Mouse (Mus musculus) NIH3T3 (cell line): ENCODE data around the gene Tlr9.

Experiments
- DNase-seq: peaks from one replicate; pipeline ENCODE4 v3.0.0-alpha.2; 2012; ENCODE audit warnings: low read depth

The Tlr9 gene

GRCm38 (mm10) chr9:106232956-106233355 is 10.6 kb downstream of the Tlr9 start:
- no peak for DNase-seq

- no peak for DNase-seq
These were observed 11.6 kb downstream of the Tlr9 start for GRCm38 (mm10) chr9:106233953-106234352.

- no peak for DNase-seq
These were observed 12.9 kb downstream of the Tlr9 start for GRCm38 (mm10) chr9:106235194-106235830.

GRCm38 (mm10) chr9:106236156-106236817 is 13.9 kb downstream of the Tlr9 start:
- no peak for DNase-seq

GRCm38 (mm10) chr9:106236818-106237211 is 14.4 kb downstream of the Tlr9 start:
- peak; percentile 44 for DNase-seq

GRCm38 (mm10) chr9:106237401-106237800 is 15.0 kb downstream of the Tlr9 start:
- DNase-seq, result no peak

- no peak for DNase-seq
These were observed 15.5 kb downstream of the Tlr9 start for GRCm38 (mm10) chr9:106237878-106238277.

GRCm38 (mm10) chr9:106241541-106242164 is 19.3 kb downstream of the Tlr9 start:
- DNase-seq, result no peak

- DNase-seq, result no peak
These were observed 20.6 kb downstream of the Tlr9 start for GRCm38 (mm10) chr9:106242813-106243488.

GRCm38 (mm10) chr9:106249550-106249949 is 27.2 kb downstream of the Tlr9 start:
- DNase-seq, result no peak

GRCm38 (mm10) chr9:106250245-106250644 is 27.8 kb downstream of the Tlr9 start:
- peak; percentile 55 for DNase-seq

GRCm38 (mm10) chr9:106251066-106251465 is 28.7 kb downstream of the Tlr9 start:
- no peak for DNase-seq

GRCm38 (mm10) chr9:106254001-106254400 is 31.6 kb downstream of the Tlr9 start:
- peak; percentile 44 for DNase-seq

- DNase-seq, result no peak
These were observed 36.0 kb downstream of the Tlr9 start for GRCm38 (mm10) chr9:106258412-106258811.

- DNase-seq, result no peak
These were observed 36.6 kb downstream of the Tlr9 start for GRCm38 (mm10) chr9:106258990-106259389.

GRCm38 (mm10) chr9:106261058-106261457 is 38.7 kb downstream of the Tlr9 start:
- DNase-seq, result no peak

- DNase-seq, result no peak
These were observed 39.1 kb downstream of the Tlr9 start for GRCm38 (mm10) chr9:106261491-106261890.

- no peak for DNase-seq
These were observed 39.7 kb downstream of the Tlr9 start for GRCm38 (mm10) chr9:106262075-106262474.

- peak; percentile 70 for DNase-seq
These were observed 41.1 kb downstream of the Tlr9 start for GRCm38 (mm10) chr9:106263381-106263924.

- no peak for DNase-seq
These were observed 43.1 kb downstream of the Tlr9 start for GRCm38 (mm10) chr9:106265358-106266075.

- DNase-seq, result no peak
These were observed 44.7 kb downstream of the Tlr9 start for GRCm38 (mm10) chr9:106266936-106267657.
